ENCODE assay signal across 8 mouse cellular contexts in the genomic region with DNA sequence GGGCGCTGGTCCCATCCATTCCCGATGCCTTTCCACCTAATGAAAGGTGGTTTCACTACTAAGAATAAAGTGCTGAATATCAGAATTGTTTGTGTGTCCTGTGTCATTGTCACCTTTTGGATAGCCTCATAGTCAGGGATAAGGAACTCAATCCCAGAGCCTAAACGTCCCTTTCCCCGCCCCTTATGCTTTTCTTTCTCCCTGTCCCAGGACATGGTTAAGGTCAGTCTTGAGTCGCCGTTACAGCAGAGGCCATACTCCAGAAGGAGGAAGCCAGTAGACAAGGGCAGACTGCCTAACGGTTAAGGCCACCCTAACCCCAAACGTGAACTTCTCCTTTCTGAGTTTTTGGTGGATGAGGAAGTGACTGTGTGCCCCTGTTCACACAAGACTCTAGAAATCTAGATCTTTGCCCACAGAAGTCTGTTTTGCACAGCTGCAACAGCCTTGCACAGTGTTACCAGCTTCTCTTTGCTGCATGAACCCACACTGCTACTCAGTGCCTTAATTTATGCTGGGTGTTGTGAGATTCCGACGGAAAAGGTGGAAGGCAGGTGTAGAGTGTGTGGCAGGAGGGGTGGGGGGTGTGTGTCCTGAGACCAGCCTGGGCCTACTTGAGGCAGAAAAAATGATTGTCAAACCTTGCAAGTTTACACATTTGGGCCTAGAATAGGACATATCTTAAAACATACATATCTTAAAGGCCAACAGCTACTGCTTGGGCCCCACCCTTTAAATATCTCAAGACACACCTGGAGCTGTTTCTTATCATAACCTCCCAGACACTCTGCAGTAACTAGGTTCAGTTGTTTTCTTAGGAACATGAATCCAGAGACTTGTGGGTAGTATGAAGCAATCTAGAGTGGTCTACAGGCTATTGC. TPM values are rescaled to one million over a fixed set of nuclear protein-coding genes. Genes with fewer than 3 reads are reported as not detected.
DNase-seq lines count a peak whose midpoint lies in the region; ATAC-seq and TF ChIP-seq lines count a peak whose summit lies in the region.

No protein-coding gene starts in this region.

- TF ChIP-seq CTCF in hindbrain, postnatal 0 days (IDR thresholded peaks at IDR 0.05; ENCODE audit: low read depth) = no peak
- TF ChIP-seq CTCF in liver, postnatal 0 days (IDR thresholded peaks at IDR 0.05; ENCODE audit: low read depth) = no peak

- peak overlapping the region; percentile 95; the same call in 1 of the 2 replicates for H3K27ac ChIP-seq in hindbrain, postnatal 0 days
- peak overlapping the region; percentile 100 for H3K27ac ChIP-seq in liver, postnatal 0 days (ENCODE audit: low read depth)
- H3K27ac ChIP-seq in neural tube, embryonic 11.5 days (ENCODE audit: low read depth, low read length) = no peak overlapping the region

- H3K36me3 ChIP-seq in erythroblast, embryonic 14.5 days (ENCODE audit: control insufficient read depth) = peaks cover 92% of the 10 kb centered on the region
- H3K36me3 ChIP-seq in hindbrain, postnatal 0 days (ENCODE audit: insufficient read depth, low read length) = peaks cover 3% of the 10 kb centered on the region; the same call in 1 of the 2 replicates
- H3K36me3 ChIP-seq in liver, postnatal 0 days (replicated peaks; ENCODE audit: insufficient read depth, low read length) = peaks cover 24% of the 10 kb centered on the region
- H3K36me3 ChIP-seq in neural tube, embryonic 11.5 days (ENCODE audit: control insufficient read depth, insufficient read depth, low read length) = no peaks in the 10 kb centered on the region; the same call in 1 of the 2 replicates

- H3K4me1 ChIP-seq in erythroblast, embryonic 14.5 days (ENCODE audit: control insufficient read depth) = peaks cover 67% of the 10 kb centered on the region
- H3K4me1 ChIP-seq in hindbrain, postnatal 0 days (ENCODE audit: insufficient read depth, low read length) = peaks cover 11% of the 10 kb centered on the region; the same call in 1 of the 2 replicates
- H3K4me1 ChIP-seq in liver, postnatal 0 days (ENCODE audit: insufficient read depth) = peaks cover 60% of the 10 kb centered on the region
- peaks cover 9% of the 10 kb centered on the region for H3K4me1 ChIP-seq in neural tube, embryonic 11.5 days (ENCODE audit: control insufficient read depth, insufficient read depth, low read length)

- peak overlapping the region; percentile 84 for H3K4me2 ChIP-seq in hindbrain, postnatal 0 days (ENCODE audit: low read depth, low read length)
- H3K4me2 ChIP-seq in liver, postnatal 0 days (ENCODE audit: low read depth, low read length) = peak overlapping the region; percentile 87
- peak overlapping the region; percentile 70 for H3K4me2 ChIP-seq in neural tube, embryonic 11.5 days (ENCODE audit: low read depth)

- peak; percentile 66 to 89 for DNase-seq in adrenal gland, adult (ENCODE audit: inconsistent age in 2 of 2, low spot score in 1 of 2)
- no peak for DNase-seq in adrenal gland, postnatal 4 days (ENCODE audit: low spot score in 2 of 2)
- DNase-seq in hindbrain, postnatal 0 days (ENCODE audit: low spot score) = no peak
- peak; percentile 59 for DNase-seq in liver, postnatal 0 days
- DNase-seq in neural tube, embryonic 11.5 days (ENCODE audit: low spot score) = no peak
- no peak for DNase-seq in left cerebral cortex, postnatal 36 days (ENCODE audit: low spot score in 2 of 2)
- no peak for DNase-seq in cerebellum, adult 8-10 months

- peak overlapping the region; percentile 74 for H3K4me3 ChIP-seq in erythroblast, embryonic 14.5 days (replicated peaks)
- H3K4me3 ChIP-seq in hindbrain, postnatal 0 days (ENCODE audit: low read length) = peak overlapping the region; percentile 65
- peak overlapping the region; percentile 93 for H3K4me3 ChIP-seq in liver, postnatal 0 days (ENCODE audit: low read depth, low read length)
- peak overlapping the region; percentile 63 for H3K4me3 ChIP-seq in neural tube, embryonic 11.5 days (ENCODE audit: low read depth, low read length)

- ATAC-seq in hindbrain, postnatal 0 days = no peak
- peak; percentile 56 for ATAC-seq in liver, postnatal 0 days
- ATAC-seq in neural tube, embryonic 11.5 days (ENCODE audit: insufficient read depth, low FRiP score, low TSS enrichment) = no peak

- H3K9me3 ChIP-seq in erythroblast, embryonic 14.5 days (ENCODE audit: control insufficient read depth, low read length) = peaks cover 3% of the 10 kb centered on the region; the same call in 1 of the 2 replicates
- H3K9me3 ChIP-seq in hindbrain, postnatal 0 days (ENCODE audit: low read length) = no peaks in the 10 kb centered on the region
- no peaks in the 10 kb centered on the region for H3K9me3 ChIP-seq in liver, postnatal 0 days (ENCODE audit: low read length)
- no peaks in the 10 kb centered on the region for H3K9me3 ChIP-seq in neural tube, embryonic 11.5 days (ENCODE audit: control insufficient read depth, low read length)

- 70% methylated on average over 10 of the region's 10 CpGs for WGBS in hindbrain, postnatal 0 days
- 17% methylated on average over 10 of the region's 10 CpGs for WGBS in liver, postnatal 0 days (ENCODE audit: insufficient replicate concordance)
- 71% methylated on average over 10 of the region's 10 CpGs for WGBS in neural tube, embryonic 11.5 days

- no peaks in the 10 kb centered on the region for H3K27me3 ChIP-seq in erythroblast, embryonic 14.5 days (ENCODE audit: control insufficient read depth)
- no peaks in the 10 kb centered on the region for H3K27me3 ChIP-seq in hindbrain, postnatal 0 days (ENCODE audit: insufficient read depth, low read length)
- H3K27me3 ChIP-seq in liver, postnatal 0 days (ENCODE audit: insufficient read depth, low read length) = no peaks in the 10 kb centered on the region
- H3K27me3 ChIP-seq in neural tube, embryonic 11.5 days (ENCODE audit: control insufficient read depth, insufficient read depth, low read length) = no peaks in the 10 kb centered on the region

- no peak overlapping the region for H3K9ac ChIP-seq in hindbrain, postnatal 0 days (replicated peaks; ENCODE audit: low read length)
- H3K9ac ChIP-seq in liver, postnatal 0 days (replicated peaks) = peak overlapping the region; percentile 99
- H3K9ac ChIP-seq in neural tube, embryonic 11.5 days (ENCODE audit: low read length) = no peak overlapping the region

- peak; percentile 100 for TF ChIP-seq EP300 in liver, postnatal 0 days (IDR thresholded peaks at IDR 0.05; ENCODE audit: low read depth)

- intact Hi-C loops in left cerebral cortex, postnatal 36 days (cut with DNase I) = no loop called here

RNA-seq across cellular contexts. Expression of a gene that starts 1.8 kb away (rescaled TPM):
- total RNA-seq in adrenal gland, postnatal 4 days (2021) = 100 to 1,000 TPM; 473 to 481 TPM
- 533 and 609 TPM in 2 replicates for polyA plus RNA-seq in erythroblast, embryonic 14.5 days (2012)
- 224 and 226 TPM in 2 replicates for total RNA-seq in hindbrain, postnatal 0 days (2014; rRNA removed)
- polyA plus RNA-seq in hindbrain, postnatal 0 days (2015; fragmentation: Nextera tagmentation; extraction: Ambion mirVana) = 426 and 460 TPM in 2 replicates
- polyA plus RNA-seq in liver, postnatal 0 days (2015; fragmentation: Nextera tagmentation; extraction: Ambion mirVana) = 3,657 and 3,917 TPM in 2 replicates
- polyA plus RNA-seq in neural tube, embryonic 11.5 days (2014; fragmentation: Nextera tagmentation; extraction: Ambion mirVana) = 700 and 705 TPM in 2 replicates
- total RNA-seq in left cerebral cortex, postnatal 36 days (2021) = 100 to 1,000 TPM; 105 to 110 TPM

RNA-seq across cellular contexts. Expression of a gene that starts 7.2 kb away (rescaled TPM):
- 100 to 1,000 TPM; 119 to 123 TPM for total RNA-seq in adrenal gland, postnatal 4 days (2021)
- 16.0 and 23.8 TPM in 2 replicates for polyA plus RNA-seq in erythroblast, embryonic 14.5 days (2012)
- total RNA-seq in hindbrain, postnatal 0 days (2014; rRNA removed) = 92.0 and 97.8 TPM in 2 replicates
- polyA plus RNA-seq in hindbrain, postnatal 0 days (2015; fragmentation: Nextera tagmentation; extraction: Ambion mirVana) = 93.4 and 94.4 TPM in 2 replicates
- polyA plus RNA-seq in liver, postnatal 0 days (2015; fragmentation: Nextera tagmentation; extraction: Ambion mirVana) = 35.9 and 38.2 TPM in 2 replicates
- 141 and 145 TPM in 2 replicates for polyA plus RNA-seq in neural tube, embryonic 11.5 days (2014; fragmentation: Nextera tagmentation; extraction: Ambion mirVana)
- total RNA-seq in left cerebral cortex, postnatal 36 days (2021) = 100 to 1,000 TPM in 1 of 2 experiments, 10 to 100 TPM in 1; 99.3 to 122 TPM

RNA-seq across cellular contexts. Expression of a gene that starts 34.5 kb away (rescaled TPM):
- total RNA-seq in adrenal gland, postnatal 4 days (2021) = 10 to 100 TPM; 32.7 to 36.7 TPM
- 0.16 TPM in 2 replicates for polyA plus RNA-seq in erythroblast, embryonic 14.5 days (2012)
- 65.2 and 66.5 TPM in 2 replicates for total RNA-seq in hindbrain, postnatal 0 days (2014; rRNA removed)
- 79.4 and 80.3 TPM in 2 replicates for polyA plus RNA-seq in hindbrain, postnatal 0 days (2015; fragmentation: Nextera tagmentation; extraction: Ambion mirVana)
- polyA plus RNA-seq in liver, postnatal 0 days (2015; fragmentation: Nextera tagmentation; extraction: Ambion mirVana) = 14.8 and 16.3 TPM in 2 replicates
- 30.8 and 31.4 TPM in 2 replicates for polyA plus RNA-seq in neural tube, embryonic 11.5 days (2014; fragmentation: Nextera tagmentation; extraction: Ambion mirVana)
- total RNA-seq in left cerebral cortex, postnatal 36 days (2021) = 10 to 100 TPM; 29.2 to 41.4 TPM

RNA-seq across cellular contexts. Expression of a gene that starts 34.6 kb away (rescaled TPM):
- total RNA-seq in adrenal gland, postnatal 4 days (2021) = 100 to 1,000 TPM; 357 to 360 TPM
- 12.9 and 13.9 TPM in 2 replicates for polyA plus RNA-seq in erythroblast, embryonic 14.5 days (2012)
- total RNA-seq in hindbrain, postnatal 0 days (2014; rRNA removed) = 105 and 106 TPM in 2 replicates
- polyA plus RNA-seq in hindbrain, postnatal 0 days (2015; fragmentation: Nextera tagmentation; extraction: Ambion mirVana) = 268 and 276 TPM in 2 replicates
- polyA plus RNA-seq in liver, postnatal 0 days (2015; fragmentation: Nextera tagmentation; extraction: Ambion mirVana) = 163 and 165 TPM in 2 replicates
- polyA plus RNA-seq in neural tube, embryonic 11.5 days (2014; fragmentation: Nextera tagmentation; extraction: Ambion mirVana) = 236 and 274 TPM in 2 replicates
- total RNA-seq in left cerebral cortex, postnatal 36 days (2021) = 100 to 1,000 TPM; 160 to 176 TPM

RNA-seq across cellular contexts. Expression of a gene that starts 43.8 kb away (rescaled TPM):
- total RNA-seq in adrenal gland, postnatal 4 days (2021) = 10 to 100 TPM in 1 of 2 experiments, 1 to 10 TPM in 1; 9.5 to 10.8 TPM
- not detected in 2 replicates for polyA plus RNA-seq in erythroblast, embryonic 14.5 days (2012)
- 22.5 and 27.1 TPM in 2 replicates for total RNA-seq in hindbrain, postnatal 0 days (2014; rRNA removed)
- polyA plus RNA-seq in hindbrain, postnatal 0 days (2015; fragmentation: Nextera tagmentation; extraction: Ambion mirVana) = 28.5 and 32.9 TPM in 2 replicates
- 10.9 and 13.5 TPM in 2 replicates for polyA plus RNA-seq in liver, postnatal 0 days (2015; fragmentation: Nextera tagmentation; extraction: Ambion mirVana)
- polyA plus RNA-seq in neural tube, embryonic 11.5 days (2014; fragmentation: Nextera tagmentation; extraction: Ambion mirVana) = 18.8 and 18.9 TPM in 2 replicates
- total RNA-seq in left cerebral cortex, postnatal 36 days (2021) = 10 to 100 TPM; 29.5 to 34.0 TPM

Comparison
In these comparisons a context has a peak if more than half of its experiments do, and no peak if none do; other contexts are left out.
1. DNase-seq: peak in adrenal gland, adult (2 of 2) and liver, postnatal 0 days (single experiment); none in adrenal gland, postnatal 4 days (0 of 2), hindbrain, postnatal 0 days (single experiment), neural tube, embryonic 11.5 days (single experiment), left cerebral cortex, postnatal 36 days (0 of 2) and cerebellum, adult 8-10 months (single experiment).
2. RNA of a gene that starts 34.5 kb away (polyA plus RNA-seq): 79.4 to 80.3 TPM in hindbrain, postnatal 0 days, 30.8 to 31.4 TPM in neural tube, embryonic 11.5 days and 14.8 to 16.3 TPM in liver, postnatal 0 days; 0.16 TPM in erythroblast, embryonic 14.5 days; every median in the first group is over 10 times any median in the second.
3. Peak in every context shown above with its lines, with median percentiles within 50 percentile points of each other: H3K4me3 ChIP-seq and H3K4me2 ChIP-seq.